Mouse (Mus musculus) heart, adult 2 months (tissue): ENCODE measurements around the gene Gm38394.

ENCODE experiments used
- CTCF ChIP-seq: fragments of 200-600 bp; IDR thresholded peaks from 2 replicates; pipeline ENCODE4 v1.8.1; 2022; ENCODE audit warnings: antibody characterized with exemption, mild to moderate bottlenecking, moderate library complexity
- EP300 ChIP-seq: fragments of 200-500 bp; IDR thresholded peaks from 2 replicates; pipeline ENCODE4 v1.6.1; 2011; ENCODE audit warnings: low read depth, low read length, control low read depth; ENCODE audit not compliant: insufficient read depth
- POLR2A ChIP-seq: fragments of 200-500 bp; IDR thresholded peaks from 2 replicates; pipeline ENCODE4 v1.6.1; 2011; ENCODE audit warnings: mild to moderate bottlenecking, low read depth, low read length, control low read depth; ENCODE audit not compliant: insufficient read depth

DNA sequence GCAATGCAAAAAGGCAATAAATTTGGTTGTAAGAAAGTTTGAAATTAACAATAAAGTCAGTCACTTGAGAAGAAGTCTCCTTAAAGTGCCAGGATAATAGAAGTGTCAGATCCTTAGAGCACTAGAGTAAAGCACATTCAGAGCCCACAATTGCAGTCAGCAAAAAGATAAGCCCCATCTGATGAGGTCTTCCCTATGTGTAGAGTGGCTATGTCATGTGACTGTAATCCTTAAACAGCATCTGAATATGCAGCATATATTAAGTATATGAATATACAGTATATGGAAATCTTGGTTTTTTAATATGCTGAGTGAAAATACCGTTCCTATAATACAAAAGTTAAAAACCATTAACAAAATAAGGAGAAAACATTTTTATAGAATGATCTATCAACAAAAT is 8.1 kb downstream of the Gm38394 start:
- no peak for TF ChIP-seq EP300
- TF ChIP-seq POLR2A, result no peak
- no peak for TF ChIP-seq CTCF
